9 mouse cellular contexts compared by ENCODE assay signal in the genomic region with DNA sequence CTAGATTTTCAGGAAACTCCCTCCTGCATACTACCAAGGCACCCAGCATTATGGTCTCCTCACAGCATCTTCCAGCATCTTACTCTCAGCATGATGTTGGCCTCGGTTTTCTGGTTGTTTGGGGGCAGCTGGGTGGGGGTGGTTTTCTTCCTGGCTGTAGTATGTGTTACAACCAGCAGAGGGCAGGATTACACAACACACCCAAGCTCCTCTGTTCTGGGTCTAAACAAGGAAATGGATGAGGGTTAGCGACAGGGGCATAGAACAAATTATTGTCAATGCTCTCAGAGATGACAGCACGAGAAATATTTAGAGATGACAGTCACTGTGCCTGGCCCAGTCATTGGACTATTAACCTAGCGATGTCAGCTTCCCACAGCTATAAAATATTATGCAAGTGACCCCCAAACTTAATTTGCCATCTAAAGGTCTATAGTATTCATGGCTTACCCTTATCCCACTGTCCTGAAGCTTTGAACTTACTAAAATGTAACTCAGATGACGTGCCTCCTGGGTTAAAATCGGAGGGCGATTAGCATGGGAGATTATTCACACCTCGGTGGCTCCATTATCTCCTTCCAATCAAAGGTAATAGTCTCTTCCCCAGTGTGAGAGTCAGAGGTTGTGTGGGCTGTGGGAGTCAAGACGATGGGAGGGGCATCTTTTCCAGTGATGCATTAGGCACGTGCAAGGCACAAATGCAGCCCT. TPM values are rescaled to one million over a fixed set of nuclear protein-coding genes. Genes with fewer than 3 reads are reported as not detected.
DNase-seq lines count a peak whose midpoint lies in the region; ATAC-seq and TF ChIP-seq lines count a peak whose summit lies in the region.
"Had no signal": no experiment of that assay in that cellular context is flagged by ENCODE, and none has a peak within 500 bp of the region (broad histone marks: within the 10 kb centered on the region; RNA-seq: fewer than 3 reads in every experiment).

No protein-coding gene starts in this region.

- H3K36me3 ChIP-seq in thymus, adult 2 months (ENCODE audit: control insufficient read depth, insufficient read depth, low read length) = no peaks in the 10 kb centered on the region
- no peaks in the 10 kb centered on the region for H3K36me3 ChIP-seq in intestine, embryonic 16.5 days (ENCODE audit: control insufficient read depth, insufficient read depth, low read length)
- H3K36me3 ChIP-seq in midbrain, postnatal 0 days (ENCODE audit: insufficient read depth, low read length) = no peaks in the 10 kb centered on the region
- H3K36me3 ChIP-seq: embryonic facial prominence, embryonic 13.5 days had no signal

- peak; percentile 23 for DNase-seq in thymus, adult 2 months
- DNase-seq in thymus, adult 18-20 months = no peak
- peak; percentile 59 to 74 for DNase-seq in cerebellum, adult 18-20 months
- DNase-seq in forelimb bud, embryonic 11.5 days (ENCODE audit: low read depth, low spot score) = peak; percentile 69
- peak; percentile 38 to 41 for DNase-seq in left cerebral cortex, postnatal 36 days (ENCODE audit: low spot score in 2 of 2)
- peak; percentile 73 for DNase-seq in midbrain, postnatal 0 days (ENCODE audit: low spot score)
- DNase-seq in thymus, postnatal 0 days (ENCODE audit: low spot score) = peak; percentile 57

- H3K9me3 ChIP-seq in intestine, embryonic 16.5 days (ENCODE audit: control insufficient read depth, low read length) = no peaks in the 10 kb centered on the region
- H3K9me3 ChIP-seq in midbrain, postnatal 0 days (ENCODE audit: low read length) = no peaks in the 10 kb centered on the region
- H3K9me3 ChIP-seq: embryonic facial prominence, embryonic 13.5 days had no signal

- H3K4me2 ChIP-seq in intestine, embryonic 16.5 days (ENCODE audit: low read depth, low read length) = no peak overlapping the region
- peak overlapping the region; percentile 18; the same call in 1 of the 2 replicates for H3K4me2 ChIP-seq in midbrain, postnatal 0 days (ENCODE audit: low read depth, low read length, poor library complexity, severe bottlenecking)
- H3K4me2 ChIP-seq: embryonic facial prominence, embryonic 13.5 days had no signal

- 26% methylated on average over 10 of the region's 10 CpGs for WGBS in thymus, adult 2 months
- 10% methylated on average over 10 of the region's 10 CpGs for WGBS in intestine, embryonic 16.5 days
- WGBS in midbrain, postnatal 0 days = 4% methylated on average over 10 of the region's 10 CpGs

- H3K27me3 ChIP-seq in thymus, adult 2 months (ENCODE audit: control insufficient read depth, insufficient read depth, low read length) = no peaks in the 10 kb centered on the region
- no peaks in the 10 kb centered on the region for H3K27me3 ChIP-seq in intestine, embryonic 16.5 days (replicated peaks; ENCODE audit: control insufficient read depth, insufficient read depth, low read length)
- no peaks in the 10 kb centered on the region for H3K27me3 ChIP-seq in midbrain, postnatal 0 days (ENCODE audit: insufficient read depth, low read length)
- H3K27me3 ChIP-seq: embryonic facial prominence, embryonic 13.5 days had no signal

- no peak overlapping the region for H3K9ac ChIP-seq in intestine, embryonic 16.5 days (ENCODE audit: low read depth, low read length)
- H3K9ac ChIP-seq in midbrain, postnatal 0 days (replicated peaks; ENCODE audit: low read length, poor library complexity, severe bottlenecking) = no peak overlapping the region
- H3K9ac ChIP-seq: embryonic facial prominence, embryonic 13.5 days had no signal

- TF ChIP-seq CTCF in thymus, adult 2 months (IDR thresholded peaks at IDR 0.05; ENCODE audit: borderline replicate concordance, control insufficient read depth, extremely low read depth, insufficient read depth, low read length, poor library complexity) = no peak
- peak; percentile 97 for TF ChIP-seq CTCF in midbrain, postnatal 0 days (IDR thresholded peaks at IDR 0.05)

- no peaks in the 10 kb centered on the region for H3K4me1 ChIP-seq in thymus, adult 2 months (replicated peaks; ENCODE audit: control insufficient read depth, insufficient read depth, low read length)
- H3K4me1 ChIP-seq in intestine, embryonic 16.5 days (ENCODE audit: control insufficient read depth, insufficient read depth, low read length) = no peaks in the 10 kb centered on the region
- no peaks in the 10 kb centered on the region for H3K4me1 ChIP-seq in midbrain, postnatal 0 days (ENCODE audit: insufficient read depth, low read length)
- H3K4me1 ChIP-seq: embryonic facial prominence, embryonic 13.5 days had no signal

- no peak for TF ChIP-seq POLR2A in thymus, adult 2 months (IDR thresholded peaks at IDR 0.05; ENCODE audit: control insufficient read depth, extremely low read depth, insufficient read depth, low read length, poor library complexity)

- no peak overlapping the region for H3K4me3 ChIP-seq in thymus, adult 2 months (ENCODE audit: control insufficient read depth, insufficient read depth, low read length)
- no peak overlapping the region for H3K4me3 ChIP-seq in intestine, embryonic 16.5 days (ENCODE audit: low read length)
- H3K4me3 ChIP-seq in midbrain, postnatal 0 days (ENCODE audit: low read depth, low read length) = no peak overlapping the region
- H3K4me3 ChIP-seq: embryonic facial prominence, embryonic 13.5 days had no signal

- intact Hi-C loops in left cerebral cortex, postnatal 36 days (cut with DNase I) = loop anchor here (1.0 kb wide), 1 partner anchor 288 kb away; no protein-coding TSS in a partner anchor

- H3K27ac ChIP-seq in thymus, adult 2 months (ENCODE audit: control insufficient read depth, insufficient read depth, low read length) = no peak overlapping the region
- no peak overlapping the region for H3K27ac ChIP-seq in intestine, embryonic 16.5 days (ENCODE audit: low read length)
- H3K27ac ChIP-seq in midbrain, postnatal 0 days (ENCODE audit: low read depth, low read length) = peak overlapping the region; percentile 57; the same call in 1 of the 2 replicates
- H3K27ac ChIP-seq: embryonic facial prominence, embryonic 13.5 days had no signal

- peak; percentile 48; the same call in 1 of the 2 replicates for ATAC-seq in intestine, embryonic 16.5 days
- ATAC-seq in midbrain, postnatal 0 days (ENCODE audit: low FRiP score) = peak; percentile 54

RNA-seq across cellular contexts. Expression of gene Nudt7, which starts 52.2 kb away (rescaled TPM):
- polyA plus RNA-seq in thymus, adult 2 months (2012; rRNA removed) = 9.1 and 9.7 TPM in 2 replicates
- 35.0 and 40.0 TPM in 2 replicates for polyA plus RNA-seq in intestine, embryonic 16.5 days (2015; fragmentation: Nextera tagmentation; extraction: Ambion mirVana)
- 1 to 10 TPM; 4.5 to 5.4 TPM for total RNA-seq in left cerebral cortex, postnatal 36 days (2021)
- 0.71 and 1.4 TPM in 2 replicates for total RNA-seq in midbrain, postnatal 0 days (2014; rRNA removed)
- polyA plus RNA-seq in midbrain, postnatal 0 days (2015; fragmentation: Nextera tagmentation; extraction: Ambion mirVana) = 3.5 and 3.9 TPM in 2 replicates
- polyA plus RNA-seq in thymus, postnatal 0 days (2015; fragmentation: Nextera tagmentation; extraction: Ambion mirVana) = 16.1 and 18.0 TPM in 2 replicates

Comparison
In these comparisons a context has a peak if more than half of its experiments do, and no peak if none do; other contexts are left out.
1. DNase-seq: peak in thymus, adult 2 months (single experiment), cerebellum, adult 18-20 months (2 of 2), forelimb bud, embryonic 11.5 days (single experiment), left cerebral cortex, postnatal 36 days (2 of 2), midbrain, postnatal 0 days (single experiment) and thymus, postnatal 0 days (single experiment); none in thymus, adult 18-20 months (0 of 2).